Comparison of ENCODE assay signal across 8 mouse cellular contexts in genomic region chr6:24955946-24956585, GRCm38 (mm10). TPM values are rescaled to one million over a fixed set of nuclear protein-coding genes. Genes with fewer than 3 reads are reported as not detected.
DNase-seq lines count a peak whose midpoint lies in the region; ATAC-seq lines count a peak whose summit lies in the region.

Gene Tmem229a (minus strand): TSS chr6:24956297.

- ATAC-seq in forebrain, embryonic 12.5 days (ENCODE audit: low FRiP score), result peak; percentile 87
- 0 out of 2 replicates have a peak, but pooled peaks have one; percentile 20 for ATAC-seq in liver, embryonic 13.5 days (ENCODE audit: low read depth)

- peak; percentile 68 for DNase-seq in ES-CJ7 (ENCODE audit: low read depth, low spot score)
- DNase-seq in brain, embryonic 18.5 days (ENCODE audit: low read depth, low spot score), result peak; percentile 54
- peak; percentile 38 to 52 for DNase-seq in heart, postnatal 10 days
- peak; percentile 69 to 78 for DNase-seq in kidney, postnatal 4 days
- DNase-seq in liver, embryonic 13.5 days, result no peak
- DNase-seq in retina, postnatal 1 day, result peak; percentile 79
- no peak for DNase-seq in spleen, adult 12 weeks (ENCODE audit: low spot score)

- under 1% methylated on average over 37 of the region's 46 CpGs for WGBS in forebrain, embryonic 12.5 days
- WGBS in liver, embryonic 13.5 days (ENCODE audit: insufficient replicate concordance), result 3% methylated on average over 38 of the region's 46 CpGs

- peak within 1 kb of the TSS; percentile 78 for H3K27ac ChIP-seq in forebrain, embryonic 12.5 days
- H3K27ac ChIP-seq in liver, embryonic 13.5 days, result no peak within 1 kb of the TSS

- H3K4me3 ChIP-seq in forebrain, embryonic 12.5 days (replicated peaks), result peak within 1 kb of the TSS; percentile 69
- H3K4me3 ChIP-seq in liver, embryonic 13.5 days (replicated peaks), result peak within 1 kb of the TSS; percentile 50

- intact Hi-C loops in heart, postnatal 10 days (cut with DNase I), result no loop called here

- peak within 1 kb of the TSS; percentile 81 for H3K9ac ChIP-seq in forebrain, embryonic 12.5 days
- no peak within 1 kb of the TSS for H3K9ac ChIP-seq in liver, embryonic 13.5 days

- peaks cover 11% of the 10 kb centered on the region; the same call in 1 of the 2 replicates for H3K4me1 ChIP-seq in forebrain, embryonic 12.5 days
- peaks cover 7% of the 10 kb centered on the region; the same call in 1 of the 2 replicates for H3K4me1 ChIP-seq in liver, embryonic 13.5 days (replicated peaks)

- peak within 1 kb of the TSS; percentile 93 for H3K4me2 ChIP-seq in forebrain, embryonic 12.5 days
- peak within 1 kb of the TSS; percentile 72 for H3K4me2 ChIP-seq in liver, embryonic 13.5 days

- no peaks in the 10 kb centered on the region for H3K9me3 ChIP-seq in forebrain, embryonic 12.5 days
- no peaks in the 10 kb centered on the region for H3K9me3 ChIP-seq in liver, embryonic 13.5 days (replicated peaks)

- H3K36me3 ChIP-seq in forebrain, embryonic 12.5 days (replicated peaks), result no peaks in the 10 kb centered on the region
- H3K36me3 ChIP-seq in liver, embryonic 13.5 days, result no peaks in the 10 kb centered on the region

- H3K27me3 ChIP-seq in forebrain, embryonic 12.5 days, result peaks cover 5% of the 10 kb centered on the region; the same call in 1 of the 2 replicates
- H3K27me3 ChIP-seq in liver, embryonic 13.5 days, result peaks cover 32% of the 10 kb centered on the region

RNA-seq across cellular contexts. Expression of gene Tmem229a, which starts in this region (rescaled TPM):
- polyA plus RNA-seq in forebrain, embryonic 12.5 days (2016; fragmentation: Nextera tagmentation; extraction: Ambion mirVana), result 1.7 and 2.4 TPM in 2 replicates
- total RNA-seq in heart, postnatal 10 days (2021), result under 1 TPM; 0.10 to 0.12 TPM
- polyA plus RNA-seq in liver, embryonic 13.5 days (2015; fragmentation: Nextera tagmentation; extraction: Ambion mirVana), result 0.02 and 0.09 TPM in 2 replicates

Comparison
In these comparisons a context has a peak if more than half of its experiments do, and no peak if none do; other contexts are left out.
1. Peak in DNase-seq in heart, postnatal 10 days; RNA of the gene not detected or under 1 TPM.
2. Peak in ATAC-seq, H3K4me3 ChIP-seq and H3K4me2 ChIP-seq in liver, embryonic 13.5 days; RNA of the gene not detected or under 1 TPM.
3. DNase-seq: peak in ES-CJ7 (single experiment), brain, embryonic 18.5 days (single experiment), kidney, postnatal 4 days (2 of 2) and retina, postnatal 1 day (single experiment); none in liver, embryonic 13.5 days (single experiment) and spleen, adult 12 weeks (single experiment).